Mouse (Mus musculus): Measurements from ENCODE around the gene Dph1.
A peak's percentile ranks its signal among the peaks of the same experiment; 100 is the strongest.

Gene Dph1

DNA sequence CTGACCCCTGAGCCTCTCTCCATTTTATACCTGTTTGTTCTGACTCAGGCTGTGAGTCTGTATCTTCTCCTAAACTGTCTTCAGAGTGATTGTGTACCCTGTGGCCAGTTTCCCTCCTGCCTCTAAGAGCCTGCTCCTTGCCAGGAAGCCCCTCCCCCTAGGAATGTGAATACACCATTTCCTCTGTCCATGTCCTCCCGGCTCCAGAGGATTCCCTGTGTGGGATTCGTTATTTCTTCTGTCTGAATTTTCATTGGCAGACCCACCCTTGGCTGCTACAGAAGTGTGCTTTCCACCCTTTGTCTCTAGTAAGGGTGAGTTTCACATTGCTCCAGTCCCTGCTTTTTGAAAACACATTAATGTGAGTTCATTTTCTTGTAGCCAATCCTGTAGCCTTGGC lies 57.1 kb downstream of the Dph1 start:
- DNase-seq (ENCODE audit: low spot score), result peak; percentile 52

DNA sequence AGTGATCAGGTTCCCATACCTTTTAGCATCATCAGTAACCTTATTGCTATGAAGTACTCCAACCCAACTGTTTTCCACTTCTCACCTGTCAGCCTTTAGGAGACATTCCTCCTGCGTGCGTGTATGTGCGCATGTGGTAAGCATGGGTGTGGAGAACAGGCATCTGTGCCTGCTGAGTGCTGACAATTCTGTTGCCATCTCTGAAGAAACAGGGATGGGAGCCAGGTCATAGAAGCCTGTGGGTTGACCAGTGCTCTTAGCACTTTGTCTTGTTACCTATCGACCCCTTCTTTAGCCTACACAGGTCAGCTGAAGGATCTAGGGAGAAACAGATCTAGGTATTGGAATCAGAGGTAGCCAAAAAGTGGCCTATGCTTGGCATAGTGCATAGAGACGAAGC lies 57.6 kb downstream of the Dph1 start:
- DNase-seq (ENCODE audit: low spot score), result no peak

DNA sequence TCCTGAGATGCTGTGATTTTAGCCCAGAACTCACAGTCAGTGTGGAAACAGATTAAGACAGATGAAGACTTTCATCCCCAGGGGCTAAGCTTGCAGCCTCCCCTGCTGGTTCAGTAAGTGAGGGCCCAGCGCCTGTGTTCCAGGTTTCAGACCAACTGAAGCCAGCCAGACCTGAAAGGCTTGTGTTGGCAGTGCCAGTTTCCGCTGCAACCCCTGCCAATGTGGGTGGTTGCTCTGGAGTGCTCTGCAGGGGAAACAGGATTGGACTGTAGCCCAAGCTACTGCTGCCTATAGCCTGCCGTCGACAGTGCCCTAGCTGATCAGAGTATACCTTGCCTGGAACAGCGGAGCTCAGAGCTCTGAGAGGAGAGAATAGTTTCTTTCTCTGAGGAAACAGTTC lies 58.8 kb downstream of the Dph1 start:
- peak; percentile 51 for DNase-seq (ENCODE audit: low spot score)

DNA sequence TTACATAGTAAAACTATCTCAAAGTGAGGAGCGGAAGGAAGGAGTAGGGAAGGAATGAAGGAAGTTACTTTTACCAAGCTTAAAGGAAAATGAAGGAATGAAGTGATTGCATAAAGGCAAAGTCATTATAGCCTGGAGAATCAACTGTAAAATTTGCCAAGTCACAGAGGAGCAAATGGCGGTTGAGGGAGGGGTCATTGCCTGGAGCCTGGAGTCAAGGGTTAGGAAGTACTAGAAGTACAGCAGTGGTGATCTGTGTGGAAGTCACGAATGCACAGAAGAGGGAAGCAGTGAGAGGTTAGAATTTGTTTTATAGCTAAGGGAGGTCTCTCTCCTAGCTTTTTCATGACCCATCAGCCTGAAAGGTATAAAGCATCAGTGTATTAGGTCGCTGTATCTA lies 59.7 kb downstream of the Dph1 start:
- no peak for DNase-seq (ENCODE audit: low spot score)

DNA sequence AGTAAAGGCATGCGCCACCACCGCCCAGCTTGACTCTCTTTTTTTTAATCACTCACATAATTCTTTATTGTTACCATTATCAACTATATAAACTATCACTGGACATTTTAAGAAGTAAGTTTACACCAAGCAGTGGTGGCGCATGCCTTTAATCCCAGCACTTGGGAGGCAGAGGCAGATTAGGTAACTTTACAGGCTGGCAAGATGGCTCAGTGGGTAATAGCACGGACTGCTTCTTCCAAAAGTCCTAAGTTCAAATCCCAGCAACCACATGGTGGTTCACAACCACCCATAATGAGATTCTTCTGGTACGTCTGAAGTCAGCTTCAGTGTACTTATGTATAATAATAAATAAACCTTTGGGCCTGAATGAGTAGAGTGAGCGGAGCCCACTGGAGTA lies 61.6 kb downstream of the Dph1 start:
- no peak for DNase-seq (ENCODE audit: low spot score)
